Mouse (Mus musculus): ENCODE data around the gene Fam49a. TPM values are rescaled to one million over a fixed set of nuclear protein-coding genes. Genes with fewer than 3 reads are reported as not detected.

The Fam49a gene
- polyA plus RNA-seq, 1 experiment from 2014 or later: 61.9 TPM

- no peak overlapping the region for H3K9ac ChIP-seq (ENCODE audit: low read depth, low read length)
- no peaks in the 10 kb centered on the region for H3K27me3 ChIP-seq (replicated peaks; ENCODE audit: control insufficient read depth, insufficient read depth, low read length)
- H3K9me3 ChIP-seq (ENCODE audit: control insufficient read depth, low read length): no peaks in the 10 kb centered on the region
- H3K4me1 ChIP-seq (ENCODE audit: control insufficient read depth, insufficient read depth, low read depth, low read length): no peaks in the 10 kb centered on the region
- no peak overlapping the region for H3K4me2 ChIP-seq (ENCODE audit: low read length)
- no peaks in the 10 kb centered on the region for H3K36me3 ChIP-seq (ENCODE audit: control insufficient read depth, insufficient read depth, low read length)
- no peak overlapping the region for H3K4me3 ChIP-seq (ENCODE audit: low read length)
- H3K27ac ChIP-seq (ENCODE audit: low read depth, low read length): no peak overlapping the region
- ATAC-seq: no peak
- 69% methylated on average over 2 of the region's 2 CpGs for WGBS
Measured at GRCm38 (mm10) chr12:12379056-12379455, 117.1 kb downstream of the Fam49a start.

DNA sequence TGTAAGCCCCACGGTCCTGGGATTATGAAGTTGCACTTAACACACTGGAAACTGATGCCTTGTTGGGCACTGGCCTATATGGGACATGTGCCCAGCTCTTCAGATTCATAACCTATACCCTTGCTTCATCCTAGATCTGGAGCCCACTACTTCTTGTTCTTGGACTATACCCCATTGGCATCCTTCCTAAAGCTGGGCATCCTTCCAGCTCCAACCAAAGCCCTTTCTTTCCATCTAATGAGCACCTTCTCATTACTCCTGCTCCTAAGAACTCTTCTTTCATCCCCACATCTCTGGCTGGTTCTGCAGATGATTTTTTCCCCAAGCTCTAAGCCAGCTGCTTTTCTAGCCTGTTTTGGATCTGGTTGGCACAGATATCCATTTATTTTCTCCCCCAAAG, 127.3 kb downstream of the Fam49a start:
- no peaks in the 10 kb centered on the region for H3K36me3 ChIP-seq (ENCODE audit: control insufficient read depth, insufficient read depth, low read length)
- ATAC-seq: no peak
- no peak overlapping the region for H3K9ac ChIP-seq (ENCODE audit: low read depth, low read length)
- no peak overlapping the region for H3K4me3 ChIP-seq (ENCODE audit: low read length)
- H3K4me2 ChIP-seq (ENCODE audit: low read length): no peak overlapping the region
- WGBS: 60% methylated on average over 1 of the region's 1 CpGs
- no peak overlapping the region for H3K27ac ChIP-seq (ENCODE audit: low read depth, low read length)
- H3K4me1 ChIP-seq (ENCODE audit: control insufficient read depth, insufficient read depth, low read depth, low read length): no peaks in the 10 kb centered on the region
- no peaks in the 10 kb centered on the region for H3K27me3 ChIP-seq (replicated peaks; ENCODE audit: control insufficient read depth, insufficient read depth, low read length)
- no peaks in the 10 kb centered on the region; the same call in 1 of the 2 replicates for H3K9me3 ChIP-seq (ENCODE audit: control insufficient read depth, low read length)

DNA sequence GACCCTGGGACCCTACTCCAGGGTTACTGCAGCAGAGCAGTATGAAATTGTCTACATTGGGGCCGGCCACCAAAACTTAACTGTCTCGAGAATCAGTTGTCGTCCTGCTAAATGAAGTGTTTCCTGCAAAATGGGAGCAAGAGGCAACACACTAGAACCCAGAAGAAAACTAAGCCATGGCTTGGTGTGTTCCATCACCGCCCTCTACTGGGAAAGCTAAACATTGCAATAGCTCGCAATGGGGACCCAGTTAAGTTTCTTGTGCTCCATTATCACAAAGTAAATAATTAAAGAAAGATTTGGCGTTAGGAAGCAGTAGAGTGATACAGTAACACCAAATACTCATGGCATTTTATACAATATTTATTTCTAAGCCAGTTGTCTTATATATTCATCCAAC, 134.3 kb downstream of the Fam49a start:
- no peak overlapping the region for H3K9ac ChIP-seq (ENCODE audit: low read depth, low read length)
- no peak overlapping the region for H3K4me3 ChIP-seq (ENCODE audit: low read length)
- ATAC-seq: no peak
- no peaks in the 10 kb centered on the region for H3K4me1 ChIP-seq (ENCODE audit: control insufficient read depth, insufficient read depth, low read depth, low read length)
- H3K4me2 ChIP-seq (ENCODE audit: low read length): no peak overlapping the region
- H3K27me3 ChIP-seq (replicated peaks; ENCODE audit: control insufficient read depth, insufficient read depth, low read length): no peaks in the 10 kb centered on the region
- no peaks in the 10 kb centered on the region for H3K36me3 ChIP-seq (ENCODE audit: control insufficient read depth, insufficient read depth, low read length)
- no peaks in the 10 kb centered on the region; the same call in 1 of the 2 replicates for H3K9me3 ChIP-seq (ENCODE audit: control insufficient read depth, low read length)
- H3K27ac ChIP-seq (ENCODE audit: low read depth, low read length): no peak overlapping the region
- WGBS: 29% methylated on average over 6 of the region's 6 CpGs

GRCm38 (mm10) chr12:12401051-12401465, 139.1 kb downstream of the Fam49a start:
- WGBS: 50% methylated on average over 9 of the region's 9 CpGs
- no peak for ATAC-seq
- no peak overlapping the region for H3K4me3 ChIP-seq (ENCODE audit: low read length)
- H3K36me3 ChIP-seq (ENCODE audit: control insufficient read depth, insufficient read depth, low read length): no peaks in the 10 kb centered on the region
- H3K27me3 ChIP-seq (replicated peaks; ENCODE audit: control insufficient read depth, insufficient read depth, low read length): no peaks in the 10 kb centered on the region
- H3K4me2 ChIP-seq (ENCODE audit: low read length): peak overlapping the region; percentile 26
- H3K9me3 ChIP-seq (ENCODE audit: control insufficient read depth, low read length): no peaks in the 10 kb centered on the region
- H3K9ac ChIP-seq (ENCODE audit: low read depth, low read length): no peak overlapping the region
- H3K4me1 ChIP-seq (ENCODE audit: control insufficient read depth, insufficient read depth, low read depth, low read length): no peaks in the 10 kb centered on the region
- H3K27ac ChIP-seq (ENCODE audit: low read depth, low read length): no peak overlapping the region

DNA sequence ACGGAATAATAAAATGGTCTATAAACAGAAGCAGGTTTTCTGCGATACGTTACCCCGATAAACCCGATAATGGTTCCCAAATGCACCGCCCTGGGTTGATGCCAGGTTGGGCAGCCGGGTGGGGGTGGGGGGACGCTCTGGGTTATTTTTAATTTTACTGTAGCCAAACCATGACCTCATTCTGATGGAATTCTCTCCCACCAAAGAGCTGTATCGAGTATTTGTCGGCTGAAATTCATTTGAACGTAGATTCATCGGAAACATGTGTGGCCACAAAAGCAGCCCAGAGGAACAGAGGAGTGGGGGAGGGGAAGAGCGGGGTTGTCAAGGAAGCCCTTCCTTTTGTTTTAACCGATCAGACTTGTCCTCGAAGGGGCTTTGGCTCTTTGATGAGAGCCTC, 139.6 kb downstream of the Fam49a start:
- H3K9me3 ChIP-seq (ENCODE audit: control insufficient read depth, low read length): no peaks in the 10 kb centered on the region
- H3K9ac ChIP-seq (ENCODE audit: low read depth, low read length): no peak overlapping the region
- H3K4me2 ChIP-seq (ENCODE audit: low read length): peak overlapping the region; percentile 26
- no peak for ATAC-seq
- no peaks in the 10 kb centered on the region for H3K36me3 ChIP-seq (ENCODE audit: control insufficient read depth, insufficient read depth, low read length)
- WGBS: 49% methylated on average over 15 of the region's 15 CpGs
- H3K27me3 ChIP-seq (replicated peaks; ENCODE audit: control insufficient read depth, insufficient read depth, low read length): no peaks in the 10 kb centered on the region
- no peaks in the 10 kb centered on the region for H3K4me1 ChIP-seq (ENCODE audit: control insufficient read depth, insufficient read depth, low read depth, low read length)
- no peak overlapping the region for H3K27ac ChIP-seq (ENCODE audit: low read depth, low read length)
- no peak overlapping the region for H3K4me3 ChIP-seq (ENCODE audit: low read length)

- 55% methylated on average over 10 of the region's 10 CpGs for WGBS
- Histone ChIP-seq H3K27ac (ENCODE audit: low read depth, low read length) (no peak overlapping the region), H3K9me3 (ENCODE audit: control insufficient read depth, low read length) (no peaks in the 10 kb centered on the region), H3K4me2 (ENCODE audit: low read length) (no peak overlapping the region), H3K27me3 (replicated peaks; ENCODE audit: control insufficient read depth, insufficient read depth, low read length) (no peaks in the 10 kb centered on the region), H3K9ac (ENCODE audit: low read depth, low read length) (no peak overlapping the region), H3K4me1 (ENCODE audit: control insufficient read depth, insufficient read depth, low read depth, low read length) (no peaks in the 10 kb centered on the region), H3K36me3 (ENCODE audit: control insufficient read depth, insufficient read depth, low read length) (no peaks in the 10 kb centered on the region), H3K4me3 (ENCODE audit: low read length) (no peak overlapping the region)
- ATAC-seq: no peak
Measured at GRCm38 (mm10) chr12:12405491-12406110, 143.7 kb downstream of the Fam49a start.

DNA sequence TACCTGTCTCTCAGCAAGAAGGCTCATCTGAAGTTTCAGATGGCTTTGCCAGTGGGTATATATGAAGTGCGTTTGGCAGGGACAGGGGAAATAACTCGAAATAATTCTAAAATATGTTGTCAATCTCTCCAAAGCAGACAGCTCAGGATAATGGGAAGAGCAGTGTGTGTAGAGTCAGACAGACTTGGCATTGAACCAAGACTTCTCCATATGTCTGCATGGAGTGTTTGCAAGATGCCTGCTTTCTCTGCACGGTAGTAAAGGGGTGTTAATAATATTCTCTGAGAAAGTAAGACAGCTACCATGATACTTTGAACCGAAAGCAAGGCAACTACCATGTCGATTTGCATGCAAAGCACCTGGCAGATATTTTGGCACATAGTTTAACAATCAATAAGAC, 147.1 kb downstream of the Fam49a start:
- ATAC-seq: no peak
- Histone ChIP-seq H3K36me3 (ENCODE audit: control insufficient read depth, insufficient read depth, low read length) (no peaks in the 10 kb centered on the region), H3K4me2 (ENCODE audit: low read length) (no peak overlapping the region), H3K27me3 (replicated peaks; ENCODE audit: control insufficient read depth, insufficient read depth, low read length) (no peaks in the 10 kb centered on the region), H3K9me3 (ENCODE audit: control insufficient read depth, low read length) (no peaks in the 10 kb centered on the region), H3K9ac (ENCODE audit: low read depth, low read length) (no peak overlapping the region), H3K27ac (ENCODE audit: low read depth, low read length) (no peak overlapping the region), H3K4me1 (ENCODE audit: control insufficient read depth, insufficient read depth, low read depth, low read length) (no peaks in the 10 kb centered on the region), H3K4me3 (ENCODE audit: low read length) (no peak overlapping the region)
- 60% methylated on average over 5 of the region's 5 CpGs for WGBS

GRCm38 (mm10) chr12:12412674-12413073, 150.7 kb downstream of the Fam49a start:
- Histone ChIP-seq H3K36me3 (ENCODE audit: control insufficient read depth, insufficient read depth, low read length) (no peaks in the 10 kb centered on the region), H3K4me2 (ENCODE audit: low read length) (no peak overlapping the region), H3K9me3 (ENCODE audit: control insufficient read depth, low read length) (no peaks in the 10 kb centered on the region), H3K4me1 (ENCODE audit: control insufficient read depth, insufficient read depth, low read depth, low read length) (no peaks in the 10 kb centered on the region), H3K9ac (ENCODE audit: low read depth, low read length) (no peak overlapping the region), H3K27ac (ENCODE audit: low read depth, low read length) (no peak overlapping the region), H3K4me3 (ENCODE audit: low read length) (no peak overlapping the region), H3K27me3 (replicated peaks; ENCODE audit: control insufficient read depth, insufficient read depth, low read length) (no peaks in the 10 kb centered on the region)
- no peak for ATAC-seq
- WGBS: 42% methylated on average over 5 of the region's 5 CpGs

- H3K4me1 ChIP-seq (ENCODE audit: control insufficient read depth, insufficient read depth, low read depth, low read length): 0 out of 2 replicates have a peak, but pooled peaks cover 3% of the 10 kb centered on the region
- no peaks in the 10 kb centered on the region for H3K36me3 ChIP-seq (ENCODE audit: control insufficient read depth, insufficient read depth, low read length)
- WGBS: 4% methylated on average over 2 of the region's 2 CpGs
- no peaks in the 10 kb centered on the region for H3K27me3 ChIP-seq (replicated peaks; ENCODE audit: control insufficient read depth, insufficient read depth, low read length)
- H3K4me2 ChIP-seq (ENCODE audit: low read length): no peak overlapping the region
- ATAC-seq: 0 out of 2 replicates have a peak, but pooled peaks have one; percentile 10
- no peak overlapping the region for H3K9ac ChIP-seq (ENCODE audit: low read depth, low read length)
- H3K9me3 ChIP-seq (ENCODE audit: control insufficient read depth, low read length): no peaks in the 10 kb centered on the region
- H3K4me3 ChIP-seq (ENCODE audit: low read length): no peak overlapping the region
- no peak overlapping the region for H3K27ac ChIP-seq (ENCODE audit: low read depth, low read length)
Measured at GRCm38 (mm10) chr12:12420423-12420822, 158.5 kb downstream of the Fam49a start.
